Mouse (Mus musculus) testis, adult 2 months (tissue): ENCODE results near the gene Mapk12.

Experiments
- CTCF ChIP-seq: fragments of 200-500 bp; IDR thresholded peaks from 2 replicates; pipeline ENCODE4 v1.5.1; 2012; ENCODE audit warnings: low read depth, mild to moderate bottlenecking, inconsistent platforms, low read length, moderate library complexity; ENCODE audit not compliant: control insufficient read depth, insufficient read depth, insufficient replicate concordance
- POLR2A ChIP-seq: fragments of 200-500 bp; IDR thresholded peaks from 2 replicates; pipeline ENCODE4 v1.6.1; 2012; ENCODE audit warnings: low read depth, mild to moderate bottlenecking, inconsistent platforms, low read length, moderate library complexity; ENCODE audit not compliant: control insufficient read depth

DNA sequence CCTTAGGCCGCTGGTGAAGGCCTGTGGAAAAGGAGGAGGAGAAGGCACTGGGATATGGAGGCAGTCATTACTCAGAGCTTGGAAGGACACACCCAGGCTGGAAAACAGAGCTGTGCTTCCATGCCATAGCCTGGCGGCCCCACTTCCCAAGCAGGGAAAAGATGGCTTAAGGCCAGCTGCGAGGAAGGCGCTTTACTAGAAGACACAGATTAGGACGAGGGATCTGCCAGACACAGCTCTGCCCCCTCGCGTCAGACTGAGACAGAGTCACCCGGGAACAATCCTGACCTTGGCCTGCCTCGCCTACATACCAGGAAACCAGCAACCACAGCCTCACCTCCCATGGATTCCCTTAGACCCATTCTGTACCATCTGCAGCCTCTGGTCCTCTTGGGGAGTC lies 30.4 kb downstream of the Mapk12 start:
- TF ChIP-seq POLR2A (no peak), CTCF (peak; percentile 30; the same call in 1 of the 2 replicates)
